Mouse (Mus musculus) large intestine, adult 2 months (tissue): ENCODE measurements around the gene Chrna10. TPM values are rescaled to one million over a fixed set of nuclear protein-coding genes. Genes with fewer than 3 reads are reported as not detected.

Experiments used
- DNase-seq: peaks from one replicate; pipeline ENCODE4 v3.0.0-alpha.2; 2012; ENCODE audit warnings: low read depth, low spot score
- WGBS: fragments of 180-500 bp; shearing (Covaris S2); methylation state at CpG from one replicate; pipeline ENCODE4 v1.1.7; 2018; 5-methylcytosine and 5-hydroxymethylcytosine counted together
- polyA plus RNA-seq: library from polyadenylated mRNA; depleted of rRNA; stranded (reverse); fragments of >200 nt; gene quantifications from 2 replicates; pipeline ENCODE4 v1.2.3, GENCODE M21; 2012; rRNA removed

Chrna10 gene
- polyA plus RNA-seq: 0.26 and 0.60 TPM in 2 replicates

DNA sequence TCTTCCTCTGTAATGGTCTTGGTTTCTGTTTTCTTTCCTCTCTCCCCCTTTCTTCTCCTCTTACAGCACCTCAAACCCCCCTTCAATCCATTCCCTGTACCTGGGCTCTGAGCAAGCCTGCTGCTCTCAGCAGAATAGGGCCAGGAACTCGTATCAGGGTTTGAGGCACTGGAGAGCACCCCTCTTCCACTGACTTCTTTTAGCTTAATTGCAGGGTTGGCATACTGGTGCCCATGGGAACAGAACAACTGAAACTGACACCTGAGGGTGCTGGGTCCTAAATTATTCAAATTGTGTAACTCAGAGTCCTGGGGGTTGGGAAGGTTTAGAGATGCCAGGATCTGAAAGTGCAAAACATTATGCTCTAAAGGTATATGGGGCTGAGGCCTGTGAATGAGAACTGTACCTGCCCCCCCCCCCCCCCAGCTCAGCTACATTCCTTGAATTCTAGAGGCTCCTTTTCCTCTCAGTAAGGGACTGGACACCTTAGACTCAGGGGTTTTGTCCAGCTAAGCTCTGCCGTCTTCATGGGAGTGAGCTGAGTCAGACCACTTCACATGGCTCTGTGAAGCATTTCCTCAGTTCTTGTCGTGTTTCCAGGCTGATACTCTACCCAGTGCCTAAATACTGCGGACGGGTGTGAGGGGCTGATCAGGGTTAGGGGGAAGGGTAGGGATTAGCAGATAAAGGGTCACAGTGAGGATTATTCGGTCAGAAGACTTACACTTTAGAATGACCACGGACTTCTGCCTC lies at the start of gene Chrna10:
Chrna10 (minus strand) TSS at position 250 of the 753 bp plus-strand sequence.
- DNase-seq: no peak
- 43% methylated on average over 7 of the region's 7 CpGs for WGBS

DNA sequence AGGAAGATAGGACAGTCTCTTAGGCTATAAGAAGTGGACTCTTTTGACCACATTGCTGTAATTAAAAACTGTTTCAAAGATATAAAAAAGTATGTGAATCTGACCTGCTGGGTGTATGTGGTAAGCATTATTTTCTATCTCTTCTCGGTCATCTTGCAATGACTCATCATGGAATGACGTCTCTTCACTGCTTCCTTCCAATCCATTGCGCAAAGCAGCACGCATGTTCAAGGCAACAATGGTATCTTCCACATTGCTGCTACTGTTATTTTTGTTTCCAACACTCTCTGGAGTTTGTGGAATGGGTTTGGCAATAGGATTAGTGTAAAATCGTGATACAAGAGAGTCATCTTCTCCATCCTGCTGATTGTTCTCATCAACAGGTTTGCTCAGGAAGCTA lies 37.1 kb upstream of the Chrna10 start:
- DNase-seq: no peak
- WGBS: 81% methylated on average over 5 of the region's 5 CpGs

DNA sequence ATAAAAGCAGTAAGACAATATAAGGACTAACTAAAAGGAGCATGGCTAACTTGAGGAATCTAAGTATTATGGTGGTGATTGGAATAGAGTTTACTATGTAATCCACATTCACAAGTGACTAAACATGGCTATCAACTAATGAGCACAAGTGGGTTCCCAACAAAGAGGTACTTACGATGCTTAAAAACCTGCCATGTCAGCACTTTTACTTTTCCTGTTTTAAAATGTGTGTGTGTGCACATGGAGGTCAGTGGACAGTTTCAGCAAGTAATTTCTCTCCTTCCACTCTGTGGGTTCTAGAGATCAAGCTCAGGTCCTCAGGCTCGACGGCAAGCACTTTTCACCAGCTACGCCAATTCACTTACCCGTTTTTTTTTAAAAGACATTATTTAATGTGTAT lies 21.3 kb upstream of the Chrna10 start:
- DNase-seq: no peak
- 98% methylated on average over 5 of the region's 5 CpGs for WGBS

DNA sequence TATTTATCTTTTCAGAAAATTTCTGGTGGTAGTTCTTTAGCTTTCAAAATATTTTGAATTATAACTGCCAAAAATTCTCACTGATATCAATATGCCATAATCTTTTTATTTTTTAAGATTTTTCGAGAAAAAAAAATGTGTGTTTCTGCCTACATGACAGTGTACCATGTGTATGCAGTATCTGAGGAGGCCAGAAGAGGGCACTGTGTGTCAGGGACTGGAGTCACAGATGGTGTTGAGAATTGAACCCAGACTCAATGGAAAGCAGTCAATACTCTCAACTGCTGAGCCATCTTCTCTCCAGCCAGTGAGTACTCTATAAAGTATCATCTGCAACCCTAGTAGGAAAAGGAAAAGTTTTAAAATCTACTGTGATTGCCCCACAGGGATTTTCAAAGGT lies 20.8 kb upstream of the Chrna10 start:
- 80% methylated on average over 1 of the region's 1 CpGs for WGBS
- no peak for DNase-seq

- DNase-seq: no peak
- 83% methylated on average over 4 of the region's 4 CpGs for WGBS
Observed at GRCm38 (mm10) chr7:102132395-102132794, 15.8 kb upstream of the Chrna10 start.

GRCm38 (mm10) chr7:102120326-102120725 lies 3.7 kb upstream of the Chrna10 start:
- WGBS: 94% methylated on average over 10 of the region's 10 CpGs
- DNase-seq: no peak

- 72% methylated on average over 6 of the region's 6 CpGs for WGBS
- DNase-seq: no peak
Observed at GRCm38 (mm10) chr7:102117382-102117781, 754 bp upstream of the Chrna10 start.

GRCm38 (mm10) chr7:102113151-102113729 lies 3.4 kb downstream of the Chrna10 start:
- DNase-seq: no peak
- WGBS: 74% methylated on average over 45 of the region's 45 CpGs

DNA sequence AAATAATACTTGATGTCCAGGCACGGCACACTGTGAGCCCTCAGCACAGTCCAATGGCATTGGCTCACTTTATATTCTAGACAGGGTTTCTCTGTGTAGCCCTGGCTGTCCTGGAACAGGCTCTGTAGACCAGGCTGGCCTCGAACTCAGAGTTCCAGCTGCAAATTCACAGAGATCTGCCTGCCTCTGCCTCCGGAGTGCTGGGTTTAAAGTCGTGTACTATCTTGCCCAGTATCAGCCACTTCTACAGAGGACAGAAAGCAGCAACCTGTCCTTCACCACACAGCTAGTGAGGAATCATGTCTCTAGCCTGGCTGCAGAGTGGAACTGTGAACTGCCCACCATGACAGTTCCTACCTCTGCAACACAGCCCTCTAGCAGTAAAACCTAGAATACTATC lies 6.9 kb downstream of the Chrna10 start:
- no peak for DNase-seq
- 88% methylated on average over 4 of the region's 4 CpGs for WGBS

DNA sequence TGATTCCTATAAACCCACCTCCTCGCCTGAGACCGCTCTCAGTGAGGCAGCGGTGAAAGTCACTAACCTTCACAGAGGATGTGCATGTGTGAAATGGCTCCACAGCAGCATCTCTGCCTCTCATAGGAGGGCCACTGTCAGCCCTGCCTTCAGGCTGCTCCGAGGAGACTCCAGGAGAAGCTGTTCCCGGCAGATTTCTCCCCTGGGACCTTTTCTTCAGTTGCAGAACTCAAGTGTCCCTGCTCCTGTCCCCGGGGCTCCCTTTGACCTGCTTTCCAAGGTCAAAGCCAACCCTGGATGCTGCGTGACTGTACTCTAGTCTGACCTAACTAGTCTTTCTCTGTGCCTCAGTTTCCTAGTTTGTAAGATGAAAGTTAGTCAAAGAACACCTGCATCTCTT lies 7.5 kb downstream of the Chrna10 start, which contains the start of gene Art5:
Art5 (minus strand) TSS at position 319 of the 400 bp plus-strand sequence.
- DNase-seq: no peak
- 78% methylated on average over 7 of the region's 7 CpGs for WGBS

DNA sequence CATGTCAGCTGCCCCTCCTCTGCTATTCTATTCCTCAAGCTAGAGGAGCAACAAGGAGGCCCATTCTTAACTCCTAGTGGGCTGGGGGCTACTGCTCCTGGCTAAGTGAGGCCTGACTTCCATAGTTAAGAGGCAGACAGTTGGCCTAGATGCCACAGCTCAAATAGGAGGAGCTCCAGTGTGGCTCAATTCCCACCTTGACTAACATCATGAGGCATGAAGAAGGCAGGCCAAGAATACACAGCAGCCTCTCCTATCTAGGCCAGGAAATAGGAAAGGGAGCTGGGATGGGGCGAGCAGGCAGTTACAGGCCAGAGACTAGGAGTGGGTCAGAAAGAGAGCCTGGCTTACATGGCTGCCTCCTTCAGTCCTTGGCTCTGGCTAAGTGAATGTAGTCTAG lies 8.4 kb downstream of the Chrna10 start:
- DNase-seq: no peak
- 75% methylated on average over 1 of the region's 1 CpGs for WGBS

GRCm38 (mm10) chr7:102106700-102107141 lies 9.9 kb downstream of the Chrna10 start:
- WGBS: 30% methylated on average over 23 of the region's 23 CpGs
- DNase-seq: no peak

DNA sequence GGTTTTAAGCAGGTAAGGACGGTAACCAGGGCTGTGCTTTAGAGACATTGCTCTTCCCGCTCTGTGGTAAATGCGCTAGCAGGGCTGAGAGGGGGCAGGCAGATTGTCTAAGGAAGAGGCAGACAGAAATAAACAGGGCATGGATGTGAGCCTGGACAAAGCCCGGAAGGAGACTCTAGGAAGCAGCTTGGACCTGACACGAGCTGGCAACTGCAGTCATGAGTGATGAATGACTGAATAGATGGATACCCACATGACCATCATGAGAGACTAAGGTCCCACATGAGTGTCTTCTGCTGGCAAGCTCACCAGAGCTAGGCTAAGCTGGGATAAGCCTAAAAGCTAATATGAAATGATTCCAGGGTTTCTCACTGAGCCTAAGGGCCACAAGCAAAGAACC lies 12.5 kb downstream of the Chrna10 start:
- no peak for DNase-seq
- 72% methylated on average over 5 of the region's 5 CpGs for WGBS

- WGBS: 82% methylated on average over 2 of the region's 2 CpGs
Observed at GRCm38 (mm10) chr7:102103555-102103954, 13.1 kb downstream of the Chrna10 start.

GRCm38 (mm10) chr7:102102696-102103095 lies 13.9 kb downstream of the Chrna10 start:
- DNase-seq: no peak
- 45% methylated on average over 6 of the region's 6 CpGs for WGBS

More at GRCm38 (mm10) chr7:102103555-102103954, 13.1 kb downstream of the Chrna10 start:
- no peak for DNase-seq

DNA sequence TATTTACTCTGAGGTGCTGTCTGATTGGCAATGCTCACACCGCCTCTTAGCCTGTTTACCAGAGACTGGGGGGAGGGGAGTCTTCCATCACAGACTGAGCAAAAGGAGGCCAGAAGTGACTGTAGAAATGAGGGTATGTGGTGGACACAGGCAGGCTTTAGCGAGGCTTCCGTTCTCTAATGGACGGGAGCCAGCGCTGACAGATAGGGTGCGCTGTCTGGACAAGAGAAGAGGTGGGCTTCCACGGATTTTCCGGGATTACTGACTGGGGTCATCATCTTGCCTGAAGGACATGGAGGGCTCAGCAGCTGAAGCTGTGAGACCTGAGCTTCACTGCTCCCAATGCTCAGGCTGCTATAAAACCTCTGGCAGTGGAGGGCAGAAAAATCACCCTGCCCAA lies 14.4 kb downstream of the Chrna10 start:
- 79% methylated on average over 8 of the region's 8 CpGs for WGBS
- no peak for DNase-seq

GRCm38 (mm10) chr7:102101487-102101886 lies 15.1 kb downstream of the Chrna10 start, which contains the start of gene Art1:
Gene Art1, plus strand, starts transcription at chr7:102101743.
- 85% methylated on average over 5 of the region's 5 CpGs for WGBS
- DNase-seq: no peak

DNA sequence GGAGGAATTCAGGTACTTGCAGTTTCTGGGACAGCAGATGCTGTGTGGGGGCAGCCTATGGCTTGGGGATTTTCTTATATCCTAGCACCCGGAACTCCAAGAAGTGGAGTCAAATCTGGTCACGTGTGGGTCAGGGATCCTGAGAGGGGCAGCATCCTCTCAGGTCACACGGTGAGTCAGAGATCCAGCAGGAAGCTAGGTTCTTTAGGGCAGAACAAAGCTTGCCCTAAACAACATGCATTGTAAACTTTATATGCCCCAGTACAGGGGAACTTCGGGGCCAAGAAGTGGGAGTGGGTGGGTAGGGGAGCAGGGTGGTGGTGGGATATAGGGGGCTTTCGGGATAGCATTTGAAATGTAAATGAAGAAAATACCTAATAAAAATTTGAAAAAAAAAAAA lies 15.8 kb downstream of the Chrna10 start:
- no peak for DNase-seq
- WGBS: 57% methylated on average over 5 of the region's 5 CpGs

GRCm38 (mm10) chr7:102099760-102100661 lies 16.6 kb downstream of the Chrna10 start:
- DNase-seq: no peak
- whole genome bisulfite sequencing: 7% methylated on average over 30 of the region's 30 CpGs

GRCm38 (mm10) chr7:102087336-102087735 lies 29.3 kb downstream of the Chrna10 start:
- DNase-seq: no peak
- 90% methylated on average over 4 of the region's 4 CpGs for WGBS
